Mouse (Mus musculus): ENCODE data around the gene Lcn10.
A peak's percentile ranks its signal among the peaks of the same experiment; 100 is the strongest.
"Not testable (repeated sequence)": the region's sequence is repeated elsewhere in the genome, so short reads cannot be mapped to it uniquely, and the experiment has no call there.

Gene Lcn10

GRCm38 (mm10) chr2:25682426-25682825 is at the start of gene Lcn10:
Gene Lcn10 (plus strand): TSS chr2:25682726.
- no peak for DNase-seq

GRCm38 (mm10) chr2:25633616-25634015 is 48.9 kb upstream of the Lcn10 start:
- no peak for DNase-seq

GRCm38 (mm10) chr2:25634046-25634445 is 48.5 kb upstream of the Lcn10 start:
- DNase-seq, result no peak

GRCm38 (mm10) chr2:25639890-25640289 is 42.6 kb upstream of the Lcn10 start:
- DNase-seq, result peak in 1 of 2 experiments; percentile 56

GRCm38 (mm10) chr2:25652902-25653301 is 29.6 kb upstream of the Lcn10 start, which contains the start of gene Lcn8:
Gene Lcn8 (plus strand): TSS chr2:25653120.
- DNase-seq, result no peak

GRCm38 (mm10) chr2:25654502-25654901 is 28.0 kb upstream of the Lcn10 start:
- DNase-seq, result no peak

- DNase-seq, result no peak
Measured at GRCm38 (mm10) chr2:25656691-25657090, 25.8 kb upstream of the Lcn10 start.

- peak in 1 of 2 experiments; percentile 24 for DNase-seq
Measured at GRCm38 (mm10) chr2:25657246-25657645, 25.3 kb upstream of the Lcn10 start.

GRCm38 (mm10) chr2:25657652-25658051 is 24.9 kb upstream of the Lcn10 start, which contains the start of gene Lcn5:
Gene Lcn5 (plus strand): TSS chr2:25657952.
- DNase-seq, result no peak

- DNase-seq, result no peak
Measured at GRCm38 (mm10) chr2:25660279-25660678, 22.2 kb upstream of the Lcn10 start.

- DNase-seq, result no peak
Measured at GRCm38 (mm10) chr2:25661245-25661970, 21.1 kb upstream of the Lcn10 start.

- peak; percentile 56 to 67 for DNase-seq
Measured at GRCm38 (mm10) chr2:25663511-25663910, 19.0 kb upstream of the Lcn10 start.

GRCm38 (mm10) chr2:25664125-25664524 is 18.4 kb upstream of the Lcn10 start:
- DNase-seq, result no peak

GRCm38 (mm10) chr2:25666516-25666915 is 16.0 kb upstream of the Lcn10 start:
- DNase-seq, result no peak

- DNase-seq, result no peak
Measured at GRCm38 (mm10) chr2:25676486-25676885, 6.0 kb upstream of the Lcn10 start, which contains the start of gene Lcn6. Gene Lcn6 (plus strand): TSS chr2:25676786.

GRCm38 (mm10) chr2:25679559-25679958 is 3.0 kb upstream of the Lcn10 start:
- no peak for DNase-seq

- no peak for DNase-seq
Measured at GRCm38 (mm10) chr2:25686941-25687340, 4.4 kb downstream of the Lcn10 start.

- peak; percentile 47 to 81 for DNase-seq
Measured at GRCm38 (mm10) chr2:25694605-25695004, 12.1 kb downstream of the Lcn10 start.

GRCm38 (mm10) chr2:25696951-25697350 is 14.4 kb downstream of the Lcn10 start:
- no peak for DNase-seq

GRCm38 (mm10) chr2:25698696-25699095 is 16.2 kb downstream of the Lcn10 start:
- peak in 1 of 2 experiments; percentile 41 for DNase-seq

- not testable (repeated sequence) for DNase-seq
Measured at GRCm38 (mm10) chr2:25699743-25700142, 17.2 kb downstream of the Lcn10 start, which contains the start of gene Obp2a. Gene Obp2a (plus strand): TSS chr2:25700043.

- DNase-seq, result no peak
Measured at GRCm38 (mm10) chr2:25701001-25701400, 18.5 kb downstream of the Lcn10 start.

- DNase-seq, result no peak
Measured at GRCm38 (mm10) chr2:25703706-25704105, 21.2 kb downstream of the Lcn10 start.

Data from kidney, postnatal 25 days (tissue).